Mouse (Mus musculus) C2C12 (cell line): ENCODE data around the gene Gm11444. TPM values are rescaled to one million over a fixed set of nuclear protein-coding genes. Genes with fewer than 3 reads are reported as not detected.

Source experiments
- H3K27me3 ChIP-seq: one replicate; pipeline ENCODE4 v1.6.1; 2011; ENCODE audit not compliant: control insufficient read depth, insufficient read depth, insufficient read length
- H3K36me3 ChIP-seq: one replicate; pipeline ENCODE4 v1.6.1; 2011; ENCODE audit not compliant: control insufficient read depth, insufficient read depth
- H3K4me3 ChIP-seq: one replicate; pipeline ENCODE4 v1.5.1; 2011; ENCODE audit warnings: mild to moderate bottlenecking, control low read depth; ENCODE audit not compliant: poor library complexity, insufficient read depth, severe bottlenecking
- H3K79me2 ChIP-seq: one replicate; pipeline ENCODE4 v1.6.1; 2011; ENCODE audit not compliant: control insufficient read depth, insufficient read depth
- H3K79me3 ChIP-seq: one replicate; pipeline ENCODE4 v1.6.1; 2011; ENCODE audit warnings: low read depth, control low read depth
- H3ac ChIP-seq: one replicate; pipeline ENCODE3; 2011; ENCODE audit warnings: low read depth; ENCODE audit not compliant: control insufficient read depth, insufficient read length
- CEBPB ChIP-seq: IDR thresholded peaks from one replicate; pipeline ENCODE4 v1.6.1; 2011; ENCODE audit warnings: low read depth, mild to moderate bottlenecking, control low read depth, moderate library complexity
- CTCF ChIP-seq: IDR thresholded peaks from one replicate; pipeline ENCODE4 v1.5.1; 2011; ENCODE audit not compliant: control insufficient read depth, insufficient read depth, insufficient read length
- FOSL1 ChIP-seq: IDR thresholded peaks from one replicate; pipeline ENCODE4 v1.8.0; 2011; ENCODE audit warnings: mild to moderate bottlenecking, low read length; ENCODE audit not compliant: poor library complexity, insufficient read depth, severe bottlenecking
- MAX ChIP-seq: IDR thresholded peaks from one replicate; pipeline ENCODE4 v1.6.1; 2011; ENCODE audit warnings: mild to moderate bottlenecking, control low read depth
- MYOD1 ChIP-seq: IDR thresholded peaks from one replicate; pipeline ENCODE4 v1.6.1; 2011; ENCODE audit warnings: low read depth; ENCODE audit not compliant: control insufficient read depth, insufficient read length
- MYOG ChIP-seq: IDR thresholded peaks from one replicate; pipeline ENCODE4 v1.6.1; 2011; ENCODE audit not compliant: control insufficient read depth, insufficient read length; ENCODE audit errors: extremely low read depth
- USF1 ChIP-seq: IDR thresholded peaks from one replicate; pipeline ENCODE4 v1.6.1; 2011; ENCODE audit warnings: low read depth, mild to moderate bottlenecking, control low read depth, moderate library complexity
- polyA plus RNA-seq: library from polyadenylated mRNA; unstranded; fragments of >200 nt; fragmentation: generic; extraction: Trizol; gene quantifications from one replicate; pipeline ENCODE4 v1.2.1, GENCODE M21; 2012; ENCODE audit warnings: missing spikeins

Gene Gm11444
- polyA plus RNA-seq, 1 experiment, result not detected

DNA sequence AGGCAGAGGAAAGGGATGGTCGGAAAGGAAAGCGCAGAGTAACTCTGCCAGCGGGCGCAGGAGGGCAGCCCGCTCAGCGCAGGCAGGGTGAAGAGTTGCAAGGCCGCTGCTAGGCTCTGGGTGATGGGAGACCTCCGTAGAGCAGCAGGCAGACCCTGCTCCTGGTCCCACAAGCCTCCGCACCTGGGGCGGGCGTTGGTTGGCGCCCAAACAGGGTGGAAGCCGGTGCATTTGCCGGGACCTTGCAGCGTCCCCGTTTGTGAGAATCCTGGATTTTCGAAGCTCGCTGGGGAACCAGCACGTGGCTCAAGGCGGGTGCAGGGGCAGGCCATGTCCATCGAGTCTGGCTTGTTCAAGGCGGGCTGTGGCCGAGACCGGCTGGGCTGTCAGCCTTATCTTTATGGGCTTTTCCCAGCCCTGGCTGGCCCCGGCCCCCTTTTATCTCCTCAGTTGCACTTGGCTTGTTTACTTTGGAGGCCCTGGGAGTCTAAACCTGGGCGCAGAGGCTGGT, 38.4 kb upstream of the Gm11444 start:
- Histone ChIP-seq H3K79me3 (no peaks in the 10 kb centered on the region), H3K4me3 (no peak overlapping the region), H3K27me3 (peaks cover 59% of the 10 kb centered on the region), H3ac (no peak overlapping the region), H3K36me3 (no peaks in the 10 kb centered on the region), H3K79me2 (no peaks in the 10 kb centered on the region)
- TF ChIP-seq USF1 (no peak), CEBPB (no peak), FOSL1 (no peak), MYOG (no peak), MYOD1 (no peak), MAX (no peak), CTCF (no peak)

DNA sequence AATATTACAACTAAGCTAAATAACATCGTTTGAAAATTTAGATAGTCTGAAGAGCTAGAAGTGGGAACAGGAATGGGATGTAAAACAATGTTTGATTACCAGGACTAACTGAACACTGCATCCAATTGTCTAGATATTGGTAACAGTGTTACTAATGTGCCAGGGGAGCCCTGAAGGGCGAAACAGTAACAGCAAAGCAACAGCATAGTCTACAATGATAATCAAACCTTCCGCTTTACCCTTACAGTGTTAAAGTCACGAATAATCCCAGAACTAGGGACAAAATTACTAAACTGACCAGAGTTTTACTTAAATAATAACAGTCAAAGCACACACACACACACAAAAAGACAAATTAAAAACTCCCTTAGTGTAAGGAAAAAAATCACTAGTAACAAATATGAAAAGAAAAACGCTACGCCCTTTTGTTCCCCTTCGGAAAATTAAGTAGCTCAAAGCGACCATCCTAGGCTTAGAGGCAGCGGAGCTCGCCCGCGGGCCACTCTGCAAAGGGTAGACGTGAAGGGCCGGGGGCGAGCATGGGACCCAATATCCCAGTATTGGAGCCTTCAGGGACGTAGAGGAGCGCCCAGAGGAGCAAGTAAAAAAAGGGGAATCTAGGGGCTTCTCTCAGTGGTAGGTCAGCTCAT, 37.8 kb upstream of the Gm11444 start:
- Histone ChIP-seq H3K79me2 (no peaks in the 10 kb centered on the region), H3K4me3 (no peak overlapping the region), H3ac (no peak overlapping the region), H3K79me3 (no peaks in the 10 kb centered on the region), H3K27me3 (peaks cover 58% of the 10 kb centered on the region), H3K36me3 (no peaks in the 10 kb centered on the region)
- TF ChIP-seq MYOG (no peak), USF1 (no peak), CTCF (no peak), MYOD1 (no peak), MAX (no peak), CEBPB (no peak), FOSL1 (no peak)

DNA sequence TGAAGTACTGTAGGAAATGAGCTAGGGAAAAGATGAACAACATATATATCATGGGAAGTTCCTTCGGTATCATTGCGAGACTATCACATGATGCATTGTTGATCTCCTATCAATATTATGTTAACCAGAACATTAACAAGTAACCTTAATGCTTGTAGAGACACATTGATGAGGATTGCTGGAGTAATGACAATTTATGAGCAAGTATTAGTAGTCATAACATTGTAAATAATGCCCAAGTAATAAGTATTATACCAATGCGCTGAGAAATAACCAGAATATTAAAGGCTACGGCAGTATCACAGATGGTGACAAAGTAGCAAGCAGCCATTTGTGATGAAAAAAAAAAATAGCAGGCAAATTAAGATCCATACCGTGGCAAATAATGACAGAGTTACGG, 37.1 kb upstream of the Gm11444 start:
- Histone ChIP-seq H3K27me3 (peaks cover 56% of the 10 kb centered on the region), H3K79me2 (no peaks in the 10 kb centered on the region), H3K36me3 (no peaks in the 10 kb centered on the region), H3K4me3 (no peak overlapping the region), H3K79me3 (no peaks in the 10 kb centered on the region), H3ac (no peak overlapping the region)
- TF ChIP-seq MYOD1 (no peak), MAX (no peak), MYOG (no peak), FOSL1 (no peak), CTCF (no peak), USF1 (no peak), CEBPB (no peak)

DNA sequence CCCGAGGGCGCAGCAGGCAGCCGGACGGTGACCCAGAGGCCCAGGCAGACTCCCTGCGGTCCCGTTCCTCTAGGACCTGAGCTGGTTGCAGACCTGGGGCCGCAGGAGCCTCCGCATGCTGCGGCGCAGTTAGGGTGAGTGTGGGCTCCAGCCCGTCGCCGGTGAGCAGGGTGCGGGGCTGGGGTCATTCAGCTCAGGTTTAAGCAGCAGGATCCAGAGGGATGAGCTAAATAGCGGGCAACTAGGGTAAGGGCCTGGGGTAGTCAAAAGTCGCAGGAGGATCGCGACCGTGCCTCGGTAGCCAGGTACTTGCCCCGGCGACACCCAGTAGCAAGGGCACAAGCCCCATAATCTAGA, 36.3 kb upstream of the Gm11444 start:
- H3K27me3 ChIP-seq, result peaks cover 49% of the 10 kb centered on the region
- no peaks in the 10 kb centered on the region for H3K36me3 ChIP-seq
- no peaks in the 10 kb centered on the region for H3K79me3 ChIP-seq
- H3K79me2 ChIP-seq, result no peaks in the 10 kb centered on the region
- no peak overlapping the region for H3ac ChIP-seq
- TF ChIP-seq CTCF (no peak), USF1 (no peak), CEBPB (no peak), MYOG (no peak)
- H3K4me3 ChIP-seq, result no peak overlapping the region

DNA sequence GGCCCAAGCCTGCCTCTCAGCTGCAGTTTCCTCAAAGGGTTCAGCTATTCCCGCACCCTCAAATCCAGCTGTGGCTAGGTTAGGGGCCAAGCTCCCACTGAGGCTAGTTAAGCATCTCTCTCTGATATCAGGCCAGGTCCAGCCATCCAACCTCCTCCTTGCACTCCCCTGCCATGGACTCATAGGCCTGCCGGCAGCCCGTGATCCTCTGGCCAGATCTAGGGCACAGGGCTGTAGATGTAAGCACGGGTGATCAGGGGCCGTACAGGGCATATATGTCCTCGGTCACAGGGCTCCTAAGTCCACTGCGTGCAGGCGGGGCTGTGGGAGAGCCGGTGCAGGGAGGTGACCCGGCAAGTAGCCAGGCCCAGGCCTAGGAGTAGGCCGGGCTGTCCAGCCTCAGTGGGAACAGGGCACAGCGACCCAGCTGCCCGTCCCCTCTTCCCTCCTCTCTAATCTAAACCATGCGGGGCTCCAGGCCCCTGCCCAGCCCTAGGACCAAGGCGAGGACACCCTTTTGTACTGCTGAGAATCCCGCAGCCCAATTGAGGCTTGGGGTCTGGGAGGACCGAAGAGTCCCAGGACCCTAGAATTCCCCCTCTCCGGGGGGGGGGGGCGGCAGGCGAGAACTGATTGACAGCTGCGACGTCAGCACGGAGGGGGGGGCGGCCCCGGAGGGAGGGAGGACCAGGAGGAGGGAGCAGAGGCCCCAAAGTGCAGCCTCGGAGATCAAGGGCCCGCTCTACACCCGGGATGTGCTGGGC, 35.7 kb upstream of the Gm11444 start, which contains the start of gene Tbx4:
Gene Tbx4 (plus strand): TSS at position 758 of the 764 bp plus-strand sequence.
- Histone ChIP-seq H3ac (no peak within 1 kb of the TSS), H3K4me3 (no peak within 1 kb of the TSS), H3K79me3 (no peaks in the 10 kb centered on the region), H3K27me3 (peaks cover 49% of the 10 kb centered on the region), H3K36me3 (no peaks in the 10 kb centered on the region), H3K79me2 (no peaks in the 10 kb centered on the region)
- TF ChIP-seq MYOD1, result no peak
- no peak for TF ChIP-seq FOSL1
- TF ChIP-seq MYOG, result no peak
- no peak for TF ChIP-seq USF1
- no peak for TF ChIP-seq CTCF
- no peak for TF ChIP-seq CEBPB
